Mouse (Mus musculus) stomach, embryonic 15.5 days (tissue): ENCODE measurements at regions not wholly inside any gene's neighbourhood (a gene's known extent, or its start where the extent isn't known, plus 50 kb on each side); places are given as distances from the start of the nearest gene placed in this dataset.

Experiments
- ATAC-seq: fragments of 200-750 bp; cut with Nextera tagmentation; 2 replicates; pipeline ENCODE4 v1.8.0; 2017; ENCODE audit warnings: low read depth, moderate number of reproducible peaks, moderate TSS enrichment; ENCODE audit not compliant: insufficient read depth, low FRiP score
- H3K27ac ChIP-seq: fragments of 300-500 bp; sonication (generic); 2 replicates; pipeline ENCODE4 v1.5.1; 2015; ENCODE audit warnings: mild to moderate bottlenecking, inconsistent platforms
- H3K27me3 ChIP-seq: fragments of 300-500 bp; sonication (generic); replicated peaks from 2 replicates; pipeline ENCODE4 v1.6.1; 2015; ENCODE audit warnings: inconsistent platforms
- H3K36me3 ChIP-seq: fragments of 300-500 bp; sonication (generic); 2 replicates; pipeline ENCODE4 v1.6.1; 2015; ENCODE audit warnings: inconsistent platforms
- H3K4me1 ChIP-seq: fragments of 300-500 bp; sonication (generic); 2 replicates; pipeline ENCODE4 v1.6.1; 2015; ENCODE audit warnings: inconsistent platforms
- H3K4me2 ChIP-seq: fragments of 300-500 bp; sonication (generic); 2 replicates; pipeline ENCODE4 v1.6.1; 2015; ENCODE audit warnings: mild to moderate bottlenecking, inconsistent platforms
- H3K4me3 ChIP-seq: fragments of 300-500 bp; sonication (generic); replicated peaks from 2 replicates; pipeline ENCODE4 v1.5.1; 2015; ENCODE audit warnings: inconsistent platforms
- H3K9ac ChIP-seq: fragments of 300-500 bp; sonication (generic); 2 replicates; pipeline ENCODE4 v1.6.1; 2015; ENCODE audit warnings: inconsistent platforms
- H3K9me3 ChIP-seq: fragments of 300-500 bp; sonication (generic); 2 replicates; pipeline ENCODE4 v1.6.1; 2016; ENCODE audit warnings: inconsistent platforms
- WGBS: fragments of 180-500 bp; shearing (Covaris S2); methylation state at CpG from one replicate; pipeline ENCODE4 v1.1.7; 2015; 5-methylcytosine and 5-hydroxymethylcytosine counted together

DNA sequence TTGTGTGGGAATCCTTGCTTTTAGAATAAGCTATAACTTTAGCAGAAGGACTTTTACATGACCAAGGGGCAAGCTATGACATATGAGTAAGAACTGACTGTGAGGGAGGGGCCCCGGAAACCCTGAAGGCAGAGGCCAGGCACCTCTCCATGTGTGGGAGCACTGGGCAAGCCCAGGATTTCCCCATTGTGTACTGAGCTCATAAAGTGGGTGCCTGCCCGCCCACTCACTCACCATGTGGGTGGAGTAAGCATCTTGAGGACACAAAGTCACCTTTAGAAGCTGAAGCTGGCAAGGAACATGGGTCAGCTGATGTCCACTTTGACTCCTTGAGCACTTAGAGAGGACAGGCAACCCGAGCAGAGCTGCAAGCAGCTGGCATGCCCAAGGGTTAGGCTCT is 323.3 kb downstream of the Bcl11a start:
- H3K27me3 ChIP-seq = no peaks in the 10 kb centered on the region
- ATAC-seq = no peak
- H3K9ac ChIP-seq = no peak overlapping the region
- no peak overlapping the region for H3K27ac ChIP-seq
- H3K4me3 ChIP-seq = no peak overlapping the region
- no peaks in the 10 kb centered on the region for H3K9me3 ChIP-seq
- H3K4me1 ChIP-seq = no peaks in the 10 kb centered on the region
- 78% methylated on average over 3 of the region's 3 CpGs for WGBS
- no peaks in the 10 kb centered on the region for H3K36me3 ChIP-seq
- H3K4me2 ChIP-seq = no peak overlapping the region

DNA sequence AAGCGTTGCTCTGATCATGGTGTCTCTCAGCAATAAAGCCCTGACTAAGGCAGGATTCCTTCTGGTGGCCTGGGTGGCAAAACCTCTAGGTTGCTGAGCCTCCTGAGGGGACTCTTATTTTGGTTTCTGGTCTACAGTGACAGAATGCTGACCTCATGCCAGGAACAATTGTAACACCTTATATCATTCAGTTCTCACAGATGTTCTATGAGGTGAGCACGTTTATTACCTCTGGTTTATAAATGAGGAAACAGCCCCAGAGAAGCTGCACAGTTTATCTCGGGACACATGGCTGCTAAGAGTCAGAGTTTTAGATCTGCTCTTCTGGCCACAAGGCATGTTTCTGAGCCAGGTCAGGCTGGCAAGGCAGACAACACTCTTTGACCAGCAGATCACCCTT is 324.3 kb downstream of the Bcl11a start:
- Histone ChIP-seq H3K36me3 (no peaks in the 10 kb centered on the region), H3K4me2 (no peak overlapping the region), H3K9me3 (no peaks in the 10 kb centered on the region), H3K27me3 (no peaks in the 10 kb centered on the region), H3K4me1 (no peaks in the 10 kb centered on the region), H3K4me3 (no peak overlapping the region), H3K9ac (no peak overlapping the region), H3K27ac (no peak overlapping the region)
- no peak for ATAC-seq
- 46% methylated on average over 3 of the region's 3 CpGs for WGBS

- Histone ChIP-seq H3K4me2 (no peak overlapping the region), H3K9ac (no peak overlapping the region), H3K27ac (no peak overlapping the region), H3K9me3 (no peaks in the 10 kb centered on the region), H3K4me1 (no peaks in the 10 kb centered on the region), H3K36me3 (no peaks in the 10 kb centered on the region), H3K27me3 (no peaks in the 10 kb centered on the region), H3K4me3 (no peak overlapping the region)
- ATAC-seq = no peak
Observed at GRCm38 (mm10) chr11:24414804-24415203, 336.9 kb downstream of the Bcl11a start.

- ATAC-seq = no peak
- no peaks in the 10 kb centered on the region for H3K36me3 ChIP-seq
- no peak overlapping the region for H3K27ac ChIP-seq
- no peaks in the 10 kb centered on the region for H3K4me1 ChIP-seq
- WGBS = 73% methylated on average over 10 of the region's 10 CpGs
- H3K4me3 ChIP-seq = no peak overlapping the region
- no peaks in the 10 kb centered on the region for H3K27me3 ChIP-seq
- no peak overlapping the region for H3K9ac ChIP-seq
- no peak overlapping the region for H3K4me2 ChIP-seq
- H3K9me3 ChIP-seq = no peaks in the 10 kb centered on the region
Observed at GRCm38 (mm10) chr11:24422066-24422775, 344.4 kb downstream of the Bcl11a start.

DNA sequence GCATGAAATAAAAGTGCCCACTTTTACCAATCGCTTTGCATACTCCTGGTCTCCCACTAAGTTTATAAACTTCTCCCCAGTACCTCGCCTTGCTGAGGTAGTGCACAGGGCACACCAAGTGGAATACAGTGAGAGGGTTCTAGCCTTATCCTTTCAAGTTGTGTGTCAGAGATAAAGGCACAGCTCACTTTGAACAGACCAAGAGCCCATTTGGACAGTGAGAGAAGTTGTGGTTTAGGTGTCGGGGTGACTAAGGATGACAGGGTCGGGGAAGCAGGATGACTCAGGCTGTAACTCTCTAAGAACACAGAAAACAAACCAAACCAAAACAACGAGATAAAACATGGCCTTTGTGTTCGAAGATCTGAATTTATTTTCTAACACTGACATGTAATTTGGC is 345.4 kb downstream of the Bcl11a start:
- H3K9ac ChIP-seq = no peak overlapping the region
- H3K4me2 ChIP-seq = no peak overlapping the region
- H3K36me3 ChIP-seq = no peaks in the 10 kb centered on the region
- ATAC-seq = no peak
- H3K27ac ChIP-seq = no peak overlapping the region
- no peaks in the 10 kb centered on the region for H3K4me1 ChIP-seq
- no peaks in the 10 kb centered on the region for H3K9me3 ChIP-seq
- H3K4me3 ChIP-seq = no peak overlapping the region
- H3K27me3 ChIP-seq = no peaks in the 10 kb centered on the region
- WGBS = 79% methylated on average over 6 of the region's 6 CpGs

DNA sequence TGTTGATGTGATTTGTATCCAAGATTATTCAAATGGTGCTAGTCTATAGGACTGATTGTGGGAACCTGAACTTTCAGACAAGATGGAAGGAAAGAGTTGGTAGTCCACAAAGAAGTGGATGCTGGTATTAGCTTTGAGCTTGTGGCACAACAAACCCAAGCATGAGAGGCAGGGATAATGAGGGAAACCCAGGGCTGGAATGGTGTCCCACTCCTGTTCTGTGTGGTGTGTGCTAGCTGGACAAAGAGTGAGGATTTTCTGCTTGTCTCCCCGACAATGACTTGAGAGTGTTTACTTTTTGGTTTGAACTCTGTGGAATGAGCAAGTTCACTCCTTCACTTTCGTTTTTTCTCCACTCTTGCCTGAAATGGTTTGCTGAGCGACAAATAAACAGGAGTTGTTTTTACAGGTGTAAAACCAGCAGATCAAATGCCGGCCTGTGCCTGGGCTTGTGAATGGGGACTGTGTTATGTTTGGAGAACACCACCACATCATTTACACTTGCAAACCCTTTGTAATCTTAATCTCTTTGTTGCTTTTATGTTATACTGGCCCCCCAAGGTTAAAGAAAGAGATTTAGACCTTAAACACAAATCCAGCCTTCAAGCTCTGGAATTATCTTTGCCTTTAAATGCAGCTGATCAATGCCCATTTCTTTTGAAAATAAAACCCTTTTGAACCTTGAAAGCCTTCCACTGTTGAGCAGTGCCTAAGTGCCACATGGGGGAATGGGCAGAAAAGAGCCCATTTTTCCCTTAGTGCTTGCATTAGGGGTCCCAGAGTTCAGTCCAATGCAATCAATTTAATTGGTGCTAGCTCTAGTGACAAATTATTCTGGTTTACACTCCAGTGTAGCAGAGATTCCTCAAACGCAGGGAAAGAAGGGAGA is 349.4 kb downstream of the Bcl11a start:
- no peak overlapping the region for H3K27ac ChIP-seq
- H3K27me3 ChIP-seq = no peaks in the 10 kb centered on the region
- H3K4me2 ChIP-seq = no peak overlapping the region
- no peak overlapping the region for H3K4me3 ChIP-seq
- no peak for ATAC-seq
- WGBS = 29% methylated on average over 5 of the region's 5 CpGs
- no peaks in the 10 kb centered on the region for H3K4me1 ChIP-seq
- no peaks in the 10 kb centered on the region for H3K36me3 ChIP-seq
- no peak overlapping the region for H3K9ac ChIP-seq
- H3K9me3 ChIP-seq = no peaks in the 10 kb centered on the region

DNA sequence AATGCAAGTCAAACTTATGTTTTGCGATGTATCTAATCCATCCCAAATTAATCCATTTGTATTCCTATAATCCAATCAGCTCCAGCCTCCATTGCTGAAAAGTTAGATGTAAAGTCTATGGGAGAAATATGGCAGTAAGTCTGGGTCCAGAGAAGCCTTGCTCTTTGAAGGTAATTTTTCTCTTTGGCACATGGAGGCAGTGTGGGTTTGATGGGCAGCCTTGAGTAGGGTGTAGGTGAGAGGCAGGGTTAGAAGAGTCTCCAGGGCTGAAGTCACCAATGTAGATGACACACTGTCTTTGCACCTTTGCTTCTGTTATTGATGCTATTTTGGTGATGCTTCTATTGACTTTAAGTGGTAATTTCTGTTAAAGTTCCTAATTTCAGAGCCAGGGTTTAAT is 370.8 kb downstream of the Bcl11a start:
- no peaks in the 10 kb centered on the region for H3K4me1 ChIP-seq
- no peak overlapping the region for H3K4me2 ChIP-seq
- no peaks in the 10 kb centered on the region for H3K36me3 ChIP-seq
- no peak overlapping the region for H3K4me3 ChIP-seq
- no peak for ATAC-seq
- H3K9ac ChIP-seq = no peak overlapping the region
- WGBS = 98% methylated on average over 1 of the region's 1 CpGs
- H3K27ac ChIP-seq = no peak overlapping the region
- H3K27me3 ChIP-seq = no peaks in the 10 kb centered on the region
- H3K9me3 ChIP-seq = no peaks in the 10 kb centered on the region

- 62% methylated on average over 7 of the region's 7 CpGs for WGBS
- H3K4me2 ChIP-seq = no peak overlapping the region
Observed at GRCm38 (mm10) chr11:24452267-24452666, 374.4 kb downstream of the Bcl11a start.

GRCm38 (mm10) chr11:24464642-24465041 is 386.8 kb downstream of the Bcl11a start:
- Histone ChIP-seq H3K27ac (no peak overlapping the region), H3K36me3 (no peaks in the 10 kb centered on the region), H3K4me1 (no peaks in the 10 kb centered on the region), H3K4me2 (no peak overlapping the region), H3K9me3 (no peaks in the 10 kb centered on the region), H3K27me3 (no peaks in the 10 kb centered on the region), H3K9ac (no peak overlapping the region), H3K4me3 (no peak overlapping the region)
- 60% methylated on average over 4 of the region's 4 CpGs for WGBS
- ATAC-seq = no peak

More at GRCm38 (mm10) chr11:24452267-24452666, 374.4 kb downstream of the Bcl11a start:
- ATAC-seq = no peak
- Histone ChIP-seq H3K4me1 (no peaks in the 10 kb centered on the region), H3K27ac (no peak overlapping the region), H3K4me3 (no peak overlapping the region), H3K9me3 (no peaks in the 10 kb centered on the region), H3K27me3 (no peaks in the 10 kb centered on the region), H3K36me3 (no peaks in the 10 kb centered on the region), H3K9ac (no peak overlapping the region)

DNA sequence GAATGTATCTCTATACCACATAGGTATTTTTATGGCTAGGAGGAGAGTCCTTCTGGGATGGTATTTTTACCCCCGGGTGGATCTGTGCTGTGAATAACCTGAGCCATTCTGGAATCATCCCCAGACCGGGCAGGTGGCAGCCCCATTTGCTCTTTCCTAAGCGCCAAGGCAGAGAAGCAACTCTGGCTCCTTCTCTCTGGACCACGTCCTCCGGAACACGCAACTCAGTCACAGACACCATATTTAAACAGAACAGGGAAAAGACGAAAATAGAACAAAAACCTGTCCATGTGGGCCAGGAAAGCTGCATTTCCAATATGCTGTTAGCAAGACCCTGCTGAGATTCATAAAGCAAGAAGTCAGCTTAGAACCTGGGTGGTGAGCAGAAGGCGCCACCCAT is 389.6 kb downstream of the Bcl11a start:
- Histone ChIP-seq H3K9ac (no peak overlapping the region), H3K27ac (no peak overlapping the region), H3K9me3 (no peaks in the 10 kb centered on the region), H3K27me3 (no peaks in the 10 kb centered on the region), H3K4me1 (no peaks in the 10 kb centered on the region), H3K4me3 (no peak overlapping the region), H3K4me2 (no peak overlapping the region), H3K36me3 (no peaks in the 10 kb centered on the region)
- no peak for ATAC-seq
- WGBS = 90% methylated on average over 8 of the region's 8 CpGs

DNA sequence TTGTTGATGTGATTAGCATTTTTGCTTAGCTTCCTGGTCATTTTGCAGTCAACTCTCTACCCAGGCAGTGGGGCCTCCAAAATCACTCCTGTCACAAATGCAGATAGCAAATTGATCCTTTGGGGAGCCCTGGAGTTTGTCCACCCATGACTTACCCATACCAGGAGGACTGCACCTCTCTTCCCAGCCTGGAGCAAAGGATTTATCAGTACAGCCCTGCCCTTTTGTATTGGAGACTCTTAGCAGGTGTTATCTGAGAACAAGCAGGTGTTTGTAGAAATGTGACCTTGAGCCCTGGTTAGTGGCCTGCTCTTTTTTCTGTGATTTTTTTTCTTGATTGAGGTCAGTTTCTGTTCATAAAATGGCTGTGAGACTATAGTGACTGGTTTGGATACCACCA is 392.6 kb downstream of the Bcl11a start:
- Histone ChIP-seq H3K4me3 (no peak overlapping the region), H3K4me2 (no peak overlapping the region), H3K36me3 (no peaks in the 10 kb centered on the region), H3K9ac (no peak overlapping the region), H3K27ac (peak overlapping the region; percentile 48; the same call in 1 of the 2 replicates), H3K27me3 (no peaks in the 10 kb centered on the region), H3K9me3 (no peaks in the 10 kb centered on the region), H3K4me1 (no peaks in the 10 kb centered on the region; the same call in 1 of the 2 replicates)
- ATAC-seq = 0 out of 2 replicates have a peak, but pooled peaks have one; percentile 23

GRCm38 (mm10) chr11:24472617-24473367 is 394.9 kb downstream of the Bcl11a start:
- Histone ChIP-seq H3K9ac (no peak overlapping the region), H3K4me2 (no peak overlapping the region; the same call in 1 of the 2 replicates), H3K36me3 (no peaks in the 10 kb centered on the region), H3K9me3 (no peaks in the 10 kb centered on the region), H3K4me1 (no peaks in the 10 kb centered on the region; the same call in 1 of the 2 replicates), H3K27me3 (no peaks in the 10 kb centered on the region), H3K27ac (peak overlapping the region; percentile 22; the same call in 1 of the 2 replicates), H3K4me3 (no peak overlapping the region)
- ATAC-seq = peak; percentile 86
- 70% methylated on average over 8 of the region's 8 CpGs for WGBS
